Mouse (Mus musculus): ENCODE measurements around the gene Bex1. TPM values are rescaled to one million over a fixed set of nuclear protein-coding genes. Genes with fewer than 3 reads are reported as not detected.

The Bex1 gene
- polyA plus RNA-seq, 1 experiment from 2014 or later: 135 TPM

GRCm38 (mm10) chrX:136204406-136204805, 10.9 kb downstream of the Bex1 start:
- Histone ChIP-seq H3K4me1 (peaks cover 5% of the 10 kb centered on the region), H3K36me3 (replicated peaks) (no peaks in the 10 kb centered on the region), H3K4me3 (no peak overlapping the region), H3K9me3 (no peaks in the 10 kb centered on the region), H3K27ac (replicated peaks) (no peak overlapping the region), H3K27me3 (replicated peaks; ENCODE audit: low read depth, poor library complexity, severe bottlenecking) (peaks cover 39% of the 10 kb centered on the region)
- 81% methylated on average over 6 of the region's 6 CpGs for WGBS
- DNase-seq (ENCODE audit: low spot score): no peak

GRCm38 (mm10) chrX:136203664-136204066, 11.6 kb downstream of the Bex1 start, which contains the start of gene Tceal5:
Gene Tceal5 (minus strand): TSS chrX:136203876.
- peak within 1 kb of the TSS; percentile 44 for H3K27ac ChIP-seq (replicated peaks)
- peaks cover 39% of the 10 kb centered on the region for H3K27me3 ChIP-seq (replicated peaks; ENCODE audit: low read depth, poor library complexity, severe bottlenecking)
- 25% methylated on average over 9 of the region's 9 CpGs for WGBS
- H3K4me1 ChIP-seq: peaks cover 5% of the 10 kb centered on the region
- peak; percentile 67 for DNase-seq (ENCODE audit: low spot score)
- H3K9me3 ChIP-seq: no peaks in the 10 kb centered on the region
- H3K4me3 ChIP-seq: peak within 1 kb of the TSS; percentile 57
- H3K36me3 ChIP-seq (replicated peaks): no peaks in the 10 kb centered on the region

- peaks cover 5% of the 10 kb centered on the region for H3K4me1 ChIP-seq
- H3K27me3 ChIP-seq (replicated peaks; ENCODE audit: low read depth, poor library complexity, severe bottlenecking): peaks cover 39% of the 10 kb centered on the region
- H3K36me3 ChIP-seq (replicated peaks): no peaks in the 10 kb centered on the region
- no peak for DNase-seq (ENCODE audit: low spot score)
- peak overlapping the region; percentile 57 for H3K4me3 ChIP-seq
- peak overlapping the region; percentile 44 for H3K27ac ChIP-seq (replicated peaks)
- no peaks in the 10 kb centered on the region for H3K9me3 ChIP-seq
- WGBS: 15% methylated on average over 7 of the region's 7 CpGs
These were observed 12.1 kb downstream of the Bex1 start for GRCm38 (mm10) chrX:136203257-136203656.

DNA sequence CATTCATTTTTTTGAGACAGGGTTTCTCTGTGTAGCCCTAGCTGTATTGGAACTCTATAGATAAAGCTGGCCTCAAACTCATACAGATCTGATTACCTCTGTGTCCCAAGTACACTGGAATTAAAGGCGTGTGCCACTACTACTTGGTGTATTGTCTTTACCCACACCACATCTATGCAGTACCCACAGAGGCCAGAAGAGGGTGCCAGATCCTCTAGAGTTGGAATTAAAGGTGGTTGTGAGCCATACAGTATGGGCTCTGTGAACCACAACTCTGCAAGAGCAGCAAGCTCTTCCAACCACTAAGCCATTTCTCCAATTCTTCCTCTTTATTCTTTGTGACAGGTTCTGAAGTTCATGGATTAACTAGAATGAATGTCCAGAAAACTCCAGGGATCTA, 18.4 kb downstream of the Bex1 start:
- WGBS: 57% methylated on average over 1 of the region's 1 CpGs
- H3K4me3 ChIP-seq: no peak overlapping the region
- DNase-seq (ENCODE audit: low spot score): peak; percentile 35
- no peak overlapping the region for H3K27ac ChIP-seq (replicated peaks)
- H3K9me3 ChIP-seq: no peaks in the 10 kb centered on the region
- H3K27me3 ChIP-seq (replicated peaks; ENCODE audit: low read depth, poor library complexity, severe bottlenecking): peaks cover 23% of the 10 kb centered on the region
- no peaks in the 10 kb centered on the region for H3K36me3 ChIP-seq (replicated peaks)
- H3K4me1 ChIP-seq: no peaks in the 10 kb centered on the region

GRCm38 (mm10) chrX:136195193-136195944, 19.9 kb downstream of the Bex1 start:
- Histone ChIP-seq H3K36me3 (replicated peaks) (no peaks in the 10 kb centered on the region), H3K9me3 (no peaks in the 10 kb centered on the region), H3K27me3 (replicated peaks; ENCODE audit: low read depth, poor library complexity, severe bottlenecking) (peaks cover 13% of the 10 kb centered on the region), H3K4me3 (no peak overlapping the region), H3K4me1 (no peaks in the 10 kb centered on the region), H3K27ac (replicated peaks) (no peak overlapping the region)
- WGBS: 80% methylated on average over 16 of the region's 16 CpGs
- DNase-seq (ENCODE audit: low spot score): no peak

DNA sequence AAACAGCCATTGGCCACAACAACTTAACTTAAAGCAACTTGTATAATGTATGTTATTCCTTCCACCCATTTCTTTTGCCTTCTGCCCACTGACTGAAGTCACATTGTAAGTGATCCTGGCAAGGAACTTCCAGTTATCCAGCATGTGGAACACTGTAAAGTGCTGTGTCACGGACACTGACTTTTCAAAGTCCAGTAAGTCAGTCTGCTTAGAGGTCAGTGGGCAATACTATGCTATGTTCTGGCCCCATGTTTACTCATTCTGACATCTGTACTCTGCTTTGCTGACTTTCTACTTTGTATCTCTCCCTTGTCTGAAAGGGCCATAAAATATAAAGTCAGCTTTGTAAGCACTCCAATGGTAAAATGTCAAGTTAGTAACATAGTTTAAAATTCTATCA, 32.2 kb downstream of the Bex1 start:
- WGBS: 90% methylated on average over 1 of the region's 1 CpGs
- Histone ChIP-seq H3K4me1 (peaks cover 7% of the 10 kb centered on the region), H3K4me3 (no peak overlapping the region), H3K27ac (replicated peaks) (no peak overlapping the region), H3K9me3 (no peaks in the 10 kb centered on the region), H3K27me3 (replicated peaks; ENCODE audit: low read depth, poor library complexity, severe bottlenecking) (peaks cover 39% of the 10 kb centered on the region), H3K36me3 (replicated peaks) (no peaks in the 10 kb centered on the region)
- DNase-seq (ENCODE audit: low spot score): no peak

DNA sequence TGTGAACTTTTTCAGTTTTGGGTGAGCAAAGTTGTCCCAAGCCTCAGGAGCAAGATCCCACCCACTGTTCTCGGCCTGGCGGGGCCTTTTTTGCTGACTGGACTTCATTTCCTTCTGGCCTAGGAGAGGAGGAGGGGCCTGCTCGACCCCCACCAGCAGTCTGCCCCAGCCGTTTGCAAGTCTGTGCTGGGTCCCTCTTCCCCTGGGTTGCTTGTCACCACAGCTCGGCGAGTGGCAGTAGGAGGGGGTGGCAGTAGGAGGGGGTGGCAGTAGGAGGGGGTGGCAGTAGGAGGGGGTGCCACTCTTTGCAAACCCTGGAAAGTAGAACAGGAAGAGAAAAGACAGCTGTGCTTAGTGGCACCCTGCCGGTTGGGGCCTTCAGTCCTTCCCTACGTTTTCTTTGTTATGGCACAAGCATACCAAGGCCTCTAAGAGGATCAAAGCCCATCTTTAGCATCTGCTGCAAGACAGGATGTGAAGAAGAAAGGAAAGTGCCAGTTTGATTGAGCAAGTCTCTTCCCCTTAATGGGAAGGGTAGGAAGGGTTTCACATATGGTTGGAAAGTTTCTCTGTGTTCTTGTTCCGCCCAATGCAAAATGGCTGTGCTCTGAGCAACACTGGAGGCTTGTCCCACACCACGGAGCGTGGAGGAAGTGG, 34.3 kb downstream of the Bex1 start:
- no peaks in the 10 kb centered on the region for H3K36me3 ChIP-seq (replicated peaks)
- H3K9me3 ChIP-seq: no peaks in the 10 kb centered on the region
- peak overlapping the region; percentile 76 for H3K27ac ChIP-seq (replicated peaks)
- H3K27me3 ChIP-seq (replicated peaks; ENCODE audit: low read depth, poor library complexity, severe bottlenecking): peaks cover 58% of the 10 kb centered on the region
- peaks cover 7% of the 10 kb centered on the region for H3K4me1 ChIP-seq
- peak; percentile 41 for DNase-seq (ENCODE audit: low spot score)
- 0 out of 2 replicates have a peak overlapping the region, but pooled peaks have one; percentile 16 for H3K4me3 ChIP-seq
- WGBS: 21% methylated on average over 11 of the region's 11 CpGs

DNA sequence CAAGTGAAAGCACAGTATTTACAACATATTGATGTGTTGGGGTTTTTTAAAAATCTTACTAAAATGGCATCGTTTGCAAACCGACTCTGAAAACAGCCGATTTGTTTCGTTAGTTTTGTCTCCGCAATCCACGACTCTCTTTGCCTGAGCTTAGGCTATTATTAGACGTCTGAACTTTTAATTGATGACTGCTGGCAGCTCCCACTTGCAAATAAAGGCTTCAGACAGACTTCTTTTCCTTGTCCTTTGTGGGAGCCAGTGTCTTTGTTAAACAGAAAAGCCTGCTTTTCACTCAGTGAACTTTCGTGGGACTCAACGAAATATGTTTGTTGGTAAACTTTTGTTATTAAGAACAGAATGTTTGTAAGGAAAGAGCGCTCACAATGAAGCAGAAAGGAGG, 42.5 kb downstream of the Bex1 start:
- 26% methylated on average over 10 of the region's 10 CpGs for WGBS
- peaks cover 3% of the 10 kb centered on the region for H3K4me1 ChIP-seq
- DNase-seq (ENCODE audit: low spot score): peak; percentile 7
- peak overlapping the region; percentile 67 for H3K4me3 ChIP-seq
- peaks cover 60% of the 10 kb centered on the region for H3K27me3 ChIP-seq (replicated peaks; ENCODE audit: low read depth, poor library complexity, severe bottlenecking)
- H3K36me3 ChIP-seq (replicated peaks): peaks cover 11% of the 10 kb centered on the region
- peak overlapping the region; percentile 89 for H3K27ac ChIP-seq (replicated peaks)
- H3K9me3 ChIP-seq: no peaks in the 10 kb centered on the region

GRCm38 (mm10) chrX:136172118-136172551, 43.2 kb downstream of the Bex1 start, which contains the start of gene Tceal8:
Gene Tceal8 (minus strand): TSS chrX:136172342.
- peaks cover 3% of the 10 kb centered on the region for H3K4me1 ChIP-seq
- WGBS: 17% methylated on average over 10 of the region's 10 CpGs
- DNase-seq (ENCODE audit: low spot score): peak; percentile 84
- peak within 1 kb of the TSS; percentile 89 for H3K27ac ChIP-seq (replicated peaks)
- peak within 1 kb of the TSS; percentile 67 for H3K4me3 ChIP-seq
- H3K27me3 ChIP-seq (replicated peaks; ENCODE audit: low read depth, poor library complexity, severe bottlenecking): peaks cover 54% of the 10 kb centered on the region
- peaks cover 11% of the 10 kb centered on the region for H3K36me3 ChIP-seq (replicated peaks)
- no peaks in the 10 kb centered on the region for H3K9me3 ChIP-seq

DNA sequence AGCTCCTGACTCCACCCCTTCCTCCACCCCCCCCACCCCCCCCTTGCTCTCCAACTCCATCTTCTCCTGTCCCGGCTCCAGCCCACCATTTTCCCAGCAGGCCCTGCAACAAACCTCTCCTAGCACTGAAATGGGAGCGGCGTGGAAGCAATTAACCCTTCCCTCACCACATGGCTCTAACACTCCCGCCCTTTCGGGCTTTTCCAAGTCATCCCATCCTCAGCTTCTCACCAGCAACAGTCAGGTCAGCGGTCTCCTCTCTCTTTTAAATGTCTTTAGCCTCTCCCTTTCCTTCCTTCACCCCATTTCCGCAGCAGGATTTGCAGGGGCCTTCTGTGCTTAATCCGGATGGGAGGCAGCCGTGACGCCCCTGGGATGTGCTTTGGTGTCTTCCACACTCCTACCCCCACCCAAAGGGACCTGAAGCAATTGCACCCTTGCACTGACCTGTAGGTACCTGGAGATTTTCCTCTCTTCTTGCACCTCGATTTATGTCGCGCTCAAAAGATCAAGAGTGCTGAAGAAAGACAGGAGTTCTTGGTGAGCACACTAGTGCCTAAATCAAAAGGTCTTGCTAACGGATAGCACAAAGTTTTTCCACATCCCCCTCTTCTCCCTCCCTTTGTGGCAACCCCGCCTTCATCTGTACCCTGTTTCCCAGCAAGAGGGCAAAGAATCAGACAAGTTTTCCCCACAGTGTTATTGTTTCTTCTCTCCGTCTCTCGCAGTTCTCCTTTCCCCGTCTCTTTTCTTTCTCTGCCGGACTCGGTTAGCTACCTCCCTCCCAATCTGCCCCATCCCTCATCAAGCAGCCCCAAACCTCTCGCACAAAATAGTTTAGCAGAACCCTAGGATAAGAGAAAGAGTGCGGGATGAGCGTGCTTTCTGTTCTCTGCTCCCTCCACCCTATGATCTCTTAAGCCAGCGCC, 43.9 kb downstream of the Bex1 start:
- peak overlapping the region; percentile 67 for H3K4me3 ChIP-seq
- H3K4me1 ChIP-seq: peaks cover 3% of the 10 kb centered on the region
- peak; percentile 82 for DNase-seq (ENCODE audit: low spot score)
- H3K36me3 ChIP-seq (replicated peaks): peaks cover 11% of the 10 kb centered on the region
- peaks cover 48% of the 10 kb centered on the region for H3K27me3 ChIP-seq (replicated peaks; ENCODE audit: low read depth, poor library complexity, severe bottlenecking)
- H3K9me3 ChIP-seq: no peaks in the 10 kb centered on the region
- 16% methylated on average over 24 of the region's 24 CpGs for WGBS
- H3K27ac ChIP-seq (replicated peaks): peak overlapping the region; percentile 89

DNA sequence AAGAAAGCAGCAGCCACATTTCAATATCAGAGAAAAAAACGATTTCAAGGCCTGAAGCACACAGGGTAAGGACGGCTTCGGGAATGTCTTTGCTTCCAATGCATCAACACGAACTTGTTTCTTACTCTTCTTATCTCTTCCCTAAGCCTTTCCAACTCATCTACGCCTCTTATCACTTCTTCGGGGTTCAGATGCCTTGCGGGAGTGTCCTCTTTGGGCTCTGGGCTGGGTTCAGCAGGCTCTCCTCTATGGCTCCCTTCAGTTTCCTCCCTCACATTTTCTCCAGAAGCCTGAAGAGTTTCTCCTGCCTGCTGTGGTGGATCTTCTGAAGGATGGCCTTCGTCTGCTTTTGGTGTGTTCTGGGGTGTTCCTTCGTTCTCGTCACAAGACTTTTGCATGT, 44.7 kb downstream of the Bex1 start:
- WGBS: 70% methylated on average over 10 of the region's 10 CpGs
- Histone ChIP-seq H3K27ac (replicated peaks) (peak overlapping the region; percentile 89), H3K9me3 (no peaks in the 10 kb centered on the region), H3K4me1 (peaks cover 3% of the 10 kb centered on the region), H3K27me3 (replicated peaks; ENCODE audit: low read depth, poor library complexity, severe bottlenecking) (peaks cover 41% of the 10 kb centered on the region), H3K36me3 (replicated peaks) (peaks cover 11% of the 10 kb centered on the region), H3K4me3 (peak overlapping the region; percentile 67)
- DNase-seq (ENCODE audit: low spot score): no peak
